ENCODE assay signal across 8 mouse cellular contexts in genomic region chr11:54122416-54123264, GRCm38 (mm10). TPM values are rescaled to one million over a fixed set of nuclear protein-coding genes. Genes with fewer than 3 reads are reported as not detected.
DNase-seq lines count a peak whose midpoint lies in the region; ATAC-seq lines count a peak whose summit lies in the region.

No protein-coding gene starts in this region.

- no peaks in the 10 kb centered on the region for H3K27me3 ChIP-seq in hindbrain, embryonic 13.5 days
- H3K27me3 ChIP-seq in midbrain, embryonic 13.5 days, result no peaks in the 10 kb centered on the region

- H3K9ac ChIP-seq in hindbrain, embryonic 13.5 days, result no peak overlapping the region
- no peak overlapping the region for H3K9ac ChIP-seq in midbrain, embryonic 13.5 days (replicated peaks)

- no peak overlapping the region for H3K4me2 ChIP-seq in hindbrain, embryonic 13.5 days
- H3K4me2 ChIP-seq in midbrain, embryonic 13.5 days (replicated peaks), result no peak overlapping the region

- no peaks in the 10 kb centered on the region for H3K9me3 ChIP-seq in hindbrain, embryonic 13.5 days
- no peaks in the 10 kb centered on the region for H3K9me3 ChIP-seq in midbrain, embryonic 13.5 days

- DNase-seq in 416B (ENCODE audit: low read depth) (peak; percentile 61), adipocyte (ENCODE audit: low spot score) (peak; percentile 41)
- DNase-seq in layer of hippocampus, postnatal 25 days (ENCODE audit: extremely low spot score in 1 of 2, low spot score in 1 of 2), result peak; percentile 43 to 59
- no peak for DNase-seq in ovary, adult 18-20 months (ENCODE audit: low spot score)
- DNase-seq in spleen, adult 12 weeks (ENCODE audit: low spot score), result no peak

- H3K4me1 ChIP-seq in hindbrain, embryonic 13.5 days (replicated peaks), result peaks cover 27% of the 10 kb centered on the region
- peaks cover 24% of the 10 kb centered on the region for H3K4me1 ChIP-seq in midbrain, embryonic 13.5 days (replicated peaks)

- H3K27ac ChIP-seq in hindbrain, embryonic 13.5 days, result peak overlapping the region; percentile 12; the same call in 1 of the 2 replicates
- 0 out of 2 replicates have a peak overlapping the region, but pooled peaks have one; percentile 35 for H3K27ac ChIP-seq in midbrain, embryonic 13.5 days

- peaks cover 12% of the 10 kb centered on the region; the same call in 1 of the 2 replicates for H3K36me3 ChIP-seq in hindbrain, embryonic 13.5 days
- 0 out of 2 replicates have a peak, but pooled peaks cover 6% of the 10 kb centered on the region for H3K36me3 ChIP-seq in midbrain, embryonic 13.5 days

- peak; percentile 73 for ATAC-seq in frontal cortex, adult (ENCODE audit: low TSS enrichment)
- ATAC-seq in hindbrain, embryonic 13.5 days (ENCODE audit: low FRiP score), result peak; percentile 65
- peak; percentile 88 for ATAC-seq in midbrain, embryonic 13.5 days

- 53% methylated on average over 14 of the region's 14 CpGs for WGBS in hindbrain, embryonic 13.5 days
- WGBS in midbrain, embryonic 13.5 days, result 56% methylated on average over 14 of the region's 14 CpGs

- H3K4me3 ChIP-seq in hindbrain, embryonic 13.5 days, result no peak overlapping the region
- H3K4me3 ChIP-seq in midbrain, embryonic 13.5 days (replicated peaks), result no peak overlapping the region

RNA-seq across cellular contexts. Expression of gene P4ha2, which starts 22.7 kb away (rescaled TPM):
- polyA plus RNA-seq in hindbrain, embryonic 13.5 days (2015; fragmentation: Nextera tagmentation; extraction: Ambion mirVana), result 10.9 and 11.3 TPM in 2 replicates
- total RNA-seq in layer of hippocampus, postnatal 25 days (2021), result 10 to 100 TPM; 15.2 to 22.4 TPM
- 6.0 and 7.8 TPM in 2 replicates for polyA plus RNA-seq in midbrain, embryonic 13.5 days (2015; fragmentation: Nextera tagmentation; extraction: Ambion mirVana)

RNA-seq across cellular contexts. Expression of gene Pdlim4, which starts 53.8 kb away (rescaled TPM):
- 30.9 and 31.1 TPM in 2 replicates for polyA plus RNA-seq in hindbrain, embryonic 13.5 days (2015; fragmentation: Nextera tagmentation; extraction: Ambion mirVana)
- total RNA-seq in layer of hippocampus, postnatal 25 days (2021), result 10 to 100 TPM; 15.7 TPM
- polyA plus RNA-seq in midbrain, embryonic 13.5 days (2015; fragmentation: Nextera tagmentation; extraction: Ambion mirVana), result 23.0 and 23.7 TPM in 2 replicates

Comparison
In these comparisons a context has a peak if more than half of its experiments do, and no peak if none do; other contexts are left out.
1. DNase-seq: peak in 416B (single experiment), adipocyte (single experiment) and layer of hippocampus, postnatal 25 days (2 of 2); none in ovary, adult 18-20 months (single experiment) and spleen, adult 12 weeks (single experiment).
2. Peak in every context shown above with its lines, with median percentiles within 50 percentile points of each other: ATAC-seq.